Mouse (Mus musculus) lung, postnatal 0 days (tissue): ENCODE measurements around the gene Noc2l. TPM values are rescaled to one million over a fixed set of nuclear protein-coding genes. Genes with fewer than 3 reads are reported as not detected.

Source experiments
- ATAC-seq: fragments of 200-750 bp; cut with Nextera tagmentation; 2 replicates; pipeline ENCODE4 v1.8.0; 2017; ENCODE audit warnings: moderate library complexity
- DNase-seq: peaks from one replicate; pipeline ENCODE4 v3.0.0-alpha.2; 2016; ENCODE audit warnings: low spot score
- H3K27ac ChIP-seq: fragments of 300-500 bp; sonication (generic); 2 replicates; pipeline ENCODE4 v1.5.1; 2014; ENCODE audit warnings: antibody characterized with exemption, mild to moderate bottlenecking, low read length, mixed read lengths
- H3K27me3 ChIP-seq: fragments of 300-500 bp; sonication (generic); replicated peaks from 2 replicates; pipeline ENCODE4 v1.6.1; 2014; ENCODE audit warnings: low read length, mixed read lengths; ENCODE audit not compliant: insufficient read depth
- H3K36me3 ChIP-seq: fragments of 300-500 bp; sonication (generic); 2 replicates; pipeline ENCODE4 v1.6.1; 2014; ENCODE audit warnings: low read length, mixed read lengths; ENCODE audit not compliant: insufficient read depth
- H3K4me1 ChIP-seq: fragments of 300-500 bp; sonication (generic); 2 replicates; pipeline ENCODE4 v1.6.1; 2014; ENCODE audit warnings: antibody characterized with exemption, low read depth, low read length, mixed read lengths; ENCODE audit not compliant: insufficient read depth
- H3K4me2 ChIP-seq: fragments of 300-500 bp; sonication (generic); replicated peaks from 2 replicates; pipeline ENCODE4 v1.6.1; 2014; ENCODE audit warnings: low read depth, mild to moderate bottlenecking, low read length, moderate library complexity, mixed read lengths
- H3K4me3 ChIP-seq: fragments of 300-500 bp; sonication (generic); 2 replicates; pipeline ENCODE4 v1.5.1; 2014; ENCODE audit warnings: low read depth, low read length
- H3K9ac ChIP-seq: fragments of 300-500 bp; sonication (generic); replicated peaks from 2 replicates; pipeline ENCODE4 v1.6.1; 2014; ENCODE audit warnings: low read depth, mild to moderate bottlenecking
- H3K9me3 ChIP-seq: fragments of 300-500 bp; sonication (generic); 2 replicates; pipeline ENCODE4 v1.6.1; 2016; ENCODE audit warnings: low read length, mixed read lengths
- CTCF ChIP-seq: IDR thresholded peaks from 2 replicates; pipeline ENCODE4 v1.5.1; 2016; ENCODE audit warnings: antibody characterized with exemption, mild to moderate bottlenecking
- EP300 ChIP-seq: IDR thresholded peaks from 2 replicates; pipeline ENCODE4 v1.6.1; 2016; ENCODE audit warnings: antibody characterized with exemption, mild to moderate bottlenecking, control low read depth
- WGBS: fragments of 180-500 bp; shearing (Covaris S2); extraction: QIAGEN DNeasy Blood & Tissue Kit; methylation state at CpG from one replicate; pipeline ENCODE4 v1.1.7; 2014; 5-methylcytosine and 5-hydroxymethylcytosine counted together
- microRNA-seq: library from miRNA; unstranded; fragments of <30 nt; microRNA quantifications from one replicate; pipeline ENCODE4, GENCODE M21; 2016
- polyA plus RNA-seq: library from polyadenylated mRNA; unstranded; fragments of >200 nt; fragmentation: Nextera tagmentation; extraction: Ambion mirVana; gene quantifications from 2 replicates; pipeline ENCODE4 v1.2.1, GENCODE M21; 2015

Noc2l gene
- polyA plus RNA-seq, 1 experiment from 2014 or later: 18.7 TPM

- no peaks in the 10 kb centered on the region for H3K36me3 ChIP-seq
- ATAC-seq (no peak), DNase-seq (no peak)
- H3K4me1 ChIP-seq: 0 out of 2 replicates have a peak, but pooled peaks cover 2% of the 10 kb centered on the region
- no peak overlapping the region for H3K9ac ChIP-seq
- no peak overlapping the region for H3K27ac ChIP-seq
- H3K9me3 ChIP-seq: no peaks in the 10 kb centered on the region
- no peak overlapping the region for H3K4me2 ChIP-seq
- no peak overlapping the region for H3K4me3 ChIP-seq
- WGBS: 41% methylated on average over 7 of the region's 7 CpGs
- TF ChIP-seq EP300: no peak
- TF ChIP-seq CTCF: no peak
- H3K27me3 ChIP-seq: peaks cover 20% of the 10 kb centered on the region
Observed at GRCm38 (mm10) chr4:156253043-156253442, 17.2 kb downstream of the Noc2l start.

- ATAC-seq (peak; percentile 55), DNase-seq (peak; percentile 21)
- no peak overlapping the region for H3K27ac ChIP-seq
- H3K9ac ChIP-seq: no peak overlapping the region
- 0 out of 2 replicates have a peak, but pooled peaks cover 2% of the 10 kb centered on the region for H3K4me1 ChIP-seq
- no peaks in the 10 kb centered on the region for H3K9me3 ChIP-seq
- H3K27me3 ChIP-seq: peaks cover 20% of the 10 kb centered on the region
- TF ChIP-seq EP300: no peak
- no peak for TF ChIP-seq CTCF
- peak overlapping the region; percentile 5; the same call in 1 of the 2 replicates for H3K4me3 ChIP-seq
- WGBS: 3% methylated on average over 28 of the region's 30 CpGs
- H3K4me2 ChIP-seq: 0 out of 2 replicates have a peak overlapping the region, but pooled peaks have one; percentile 27
- H3K36me3 ChIP-seq: no peaks in the 10 kb centered on the region
Observed at GRCm38 (mm10) chr4:156254361-156255077, 18.7 kb downstream of the Noc2l start.

- ATAC-seq: peak; percentile 30; the same call in 1 of the 2 replicates
- WGBS: 5% methylated on average over 26 of the region's 26 CpGs
- Histone ChIP-seq H3K9ac (no peak within 1 kb of the TSS), H3K27ac (no peak within 1 kb of the TSS), H3K36me3 (no peaks in the 10 kb centered on the region), H3K9me3 (no peaks in the 10 kb centered on the region), H3K4me3 (no peak within 1 kb of the TSS; the same call in 1 of the 2 replicates), H3K4me1 (0 out of 2 replicates have a peak, but pooled peaks cover 2% of the 10 kb centered on the region), H3K4me2 (no peak within 1 kb of the TSS), H3K27me3 (peaks cover 20% of the 10 kb centered on the region)
- TF ChIP-seq CTCF (no peak), EP300 (no peak)
- peak; percentile 13 for DNase-seq
Observed at GRCm38 (mm10) chr4:156255078-156255839, 19.4 kb downstream of the Noc2l start, which contains the start of gene Samd11. TSS of gene Samd11 (minus strand) at chr4:156255657.

Small RNAs within 50 kb of the gene (microRNA-seq; reads per million reads assigned to microRNA genes)
- gene Mir7658: 0.73 reads per million

Other genes starting within 250 kb of the Noc2l start
- 6.8 TPM in 2 replicates for gene B3galt6, start 243.4 kb upstream of the Noc2l start, polyA plus RNA-seq
- 155 and 166 TPM in 2 replicates for gene Sdf4, start 243.1 kb upstream of the Noc2l start, polyA plus RNA-seq
- 4.9 and 5.2 TPM in 2 replicates for gene Tnfrsf4, start 222.2 kb upstream of the Noc2l start, polyA plus RNA-seq
- gene Tnfrsf18, start 209.8 kb upstream of the Noc2l start, polyA plus RNA-seq: 1.6 and 1.9 TPM in 2 replicates
- gene Ttll10, start 176.6 kb upstream of the Noc2l start, polyA plus RNA-seq: 2.1 and 2.5 TPM in 2 replicates
- 5.9 and 6.8 TPM in 2 replicates for gene 9430015G10Rik, start 126.0 kb upstream of the Noc2l start, polyA plus RNA-seq
- 0.07 TPM in 1 of 2 replicates, not detected in the other for gene Rnf223, start 105.5 kb upstream of the Noc2l start, polyA plus RNA-seq
- 70.1 and 85.7 TPM in 2 replicates for gene Agrn, start 38.5 kb upstream of the Noc2l start, polyA plus RNA-seq
- 11.8 and 13.8 TPM in 2 replicates for gene Isg15, start 35.2 kb upstream of the Noc2l start, polyA plus RNA-seq
- 4.0 and 5.1 TPM in 2 replicates for gene AW011738, start 32.7 kb upstream of the Noc2l start, polyA plus RNA-seq
- gene Perm1, start 20.1 kb upstream of the Noc2l start, polyA plus RNA-seq: 0.46 and 0.56 TPM in 2 replicates
- 11.2 and 12.7 TPM in 2 replicates for gene Plekhn1, start 1.2 kb upstream of the Noc2l start, polyA plus RNA-seq
- 0.12 and 0.24 TPM in 2 replicates for gene Samd11, start 19.6 kb downstream of the Noc2l start, polyA plus RNA-seq
- gene Vmn2r-ps159, start 95.1 kb downstream of the Noc2l start, polyA plus RNA-seq: not detected in 2 replicates